Mouse (Mus musculus) stomach, embryonic 16.5 days (tissue): ENCODE data around the gene Snx4. TPM values are rescaled to one million over a fixed set of nuclear protein-coding genes. Genes with fewer than 3 reads are reported as not detected.

Experiments used
- ATAC-seq: fragments of 200-750 bp; cut with Nextera tagmentation; 2 replicates; pipeline ENCODE4 v1.8.0; 2017; ENCODE audit warnings: moderate number of reproducible peaks, moderate TSS enrichment; ENCODE audit not compliant: insufficient read depth, low FRiP score
- H3K27ac ChIP-seq: fragments of 300-500 bp; sonication (generic); 2 replicates; pipeline ENCODE4 v1.5.1; 2014; ENCODE audit warnings: low read length
- H3K27me3 ChIP-seq: fragments of 300-500 bp; sonication (generic); 2 replicates; pipeline ENCODE4 v1.6.1; 2014; ENCODE audit warnings: low read length, control low read depth, mixed read lengths; ENCODE audit not compliant: control insufficient read depth, insufficient read depth
- H3K36me3 ChIP-seq: fragments of 300-500 bp; sonication (generic); 2 replicates; pipeline ENCODE4 v1.6.1; 2014; ENCODE audit warnings: low read length; ENCODE audit not compliant: control insufficient read depth, insufficient read depth
- H3K4me1 ChIP-seq: fragments of 300-500 bp; sonication (generic); 2 replicates; pipeline ENCODE4 v1.6.1; 2014; ENCODE audit warnings: low read length, control low read depth, mixed read lengths; ENCODE audit not compliant: control insufficient read depth, insufficient read depth
- H3K4me2 ChIP-seq: fragments of 300-500 bp; sonication (generic); 2 replicates; pipeline ENCODE4 v1.6.1; 2014; ENCODE audit warnings: low read depth, low read length, mixed read lengths
- H3K4me3 ChIP-seq: fragments of 300-500 bp; sonication (generic); replicated peaks from 2 replicates; pipeline ENCODE4 v1.5.1; 2014; ENCODE audit warnings: mild to moderate bottlenecking, low read length
- H3K9ac ChIP-seq: fragments of 300-500 bp; sonication (generic); 2 replicates; pipeline ENCODE4 v1.6.1; 2014; ENCODE audit warnings: low read length
- H3K9me3 ChIP-seq: fragments of 300-500 bp; sonication (generic); replicated peaks from 2 replicates; pipeline ENCODE4 v1.6.1; 2016; ENCODE audit warnings: low read length, control low read depth; ENCODE audit not compliant: control insufficient read depth
- WGBS: fragments of 180-500 bp; shearing (Covaris S2); extraction: QIAGEN DNeasy Blood & Tissue Kit; methylation state at CpG from one replicate; pipeline ENCODE4 v1.1.7; 2014; 5-methylcytosine and 5-hydroxymethylcytosine counted together
- polyA plus RNA-seq: library from polyadenylated mRNA; unstranded; fragments of >200 nt; fragmentation: Nextera tagmentation; extraction: Ambion mirVana; gene quantifications from 2 replicates; pipeline ENCODE4 v1.2.1, GENCODE M21; 2015

Snx4 gene
- polyA plus RNA-seq, 1 experiment from 2014 or later, result 83.6 TPM

- no peaks in the 10 kb centered on the region for H3K9me3 ChIP-seq
- 88% methylated on average over 3 of the region's 3 CpGs for WGBS
- H3K4me2 ChIP-seq, result no peak overlapping the region
- H3K9ac ChIP-seq, result no peak overlapping the region
- ATAC-seq, result no peak
- H3K27me3 ChIP-seq, result no peaks in the 10 kb centered on the region
- no peak overlapping the region; the same call in 1 of the 2 replicates for H3K27ac ChIP-seq
- H3K4me3 ChIP-seq, result no peak overlapping the region
- H3K36me3 ChIP-seq, result 0 out of 2 replicates have a peak, but pooled peaks cover 1% of the 10 kb centered on the region
- H3K4me1 ChIP-seq, result peaks cover 11% of the 10 kb centered on the region; the same call in 1 of the 2 replicates
Measured at GRCm38 (mm10) chr16:33259824-33260223, 8.6 kb downstream of the Snx4 start.

- ATAC-seq, result no peak
- no peak overlapping the region for H3K4me2 ChIP-seq
- H3K27me3 ChIP-seq, result no peaks in the 10 kb centered on the region
- H3K9me3 ChIP-seq, result no peaks in the 10 kb centered on the region
- H3K4me3 ChIP-seq, result no peak overlapping the region
- peaks cover 11% of the 10 kb centered on the region; the same call in 1 of the 2 replicates for H3K4me1 ChIP-seq
- H3K9ac ChIP-seq, result no peak overlapping the region
- 0 out of 2 replicates have a peak, but pooled peaks cover 2% of the 10 kb centered on the region for H3K36me3 ChIP-seq
- WGBS, result 53% methylated on average over 8 of the region's 8 CpGs
- peak overlapping the region; percentile 25; the same call in 1 of the 2 replicates for H3K27ac ChIP-seq
Measured at GRCm38 (mm10) chr16:33260825-33261224, 9.6 kb downstream of the Snx4 start.

DNA sequence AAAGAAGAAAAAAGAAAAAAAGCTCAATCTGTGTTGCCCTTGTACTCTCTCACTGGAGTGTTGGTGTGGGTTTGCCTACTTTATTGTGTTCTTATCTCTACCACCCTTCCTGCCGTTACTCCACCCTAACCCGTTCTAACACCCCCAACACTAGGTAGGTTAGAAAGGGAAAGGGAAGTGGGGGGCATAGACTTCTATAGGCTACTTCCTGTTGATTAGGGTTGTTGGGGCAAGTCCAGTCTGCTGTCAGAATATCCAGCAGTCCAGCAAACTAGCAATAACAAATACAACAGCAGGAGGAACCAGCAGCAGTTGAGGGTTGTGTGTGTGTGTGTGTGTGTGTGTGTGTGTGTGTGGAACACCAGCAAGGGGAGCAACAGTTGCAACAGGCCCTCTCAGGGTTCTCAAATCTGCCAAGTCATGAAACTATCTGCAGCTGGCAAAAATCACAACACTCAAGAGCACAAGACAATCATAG lies 10.4 kb downstream of the Snx4 start:
- H3K4me2 ChIP-seq, result no peak overlapping the region
- 56% methylated on average over 2 of the region's 2 CpGs for WGBS
- H3K27me3 ChIP-seq, result no peaks in the 10 kb centered on the region
- H3K27ac ChIP-seq, result peak overlapping the region; percentile 25; the same call in 1 of the 2 replicates
- H3K9ac ChIP-seq, result no peak overlapping the region
- H3K9me3 ChIP-seq, result no peaks in the 10 kb centered on the region
- no peak overlapping the region for H3K4me3 ChIP-seq
- peaks cover 11% of the 10 kb centered on the region; the same call in 1 of the 2 replicates for H3K4me1 ChIP-seq
- ATAC-seq, result peak; percentile 40; the same call in 1 of the 2 replicates
- 0 out of 2 replicates have a peak, but pooled peaks cover 2% of the 10 kb centered on the region for H3K36me3 ChIP-seq

DNA sequence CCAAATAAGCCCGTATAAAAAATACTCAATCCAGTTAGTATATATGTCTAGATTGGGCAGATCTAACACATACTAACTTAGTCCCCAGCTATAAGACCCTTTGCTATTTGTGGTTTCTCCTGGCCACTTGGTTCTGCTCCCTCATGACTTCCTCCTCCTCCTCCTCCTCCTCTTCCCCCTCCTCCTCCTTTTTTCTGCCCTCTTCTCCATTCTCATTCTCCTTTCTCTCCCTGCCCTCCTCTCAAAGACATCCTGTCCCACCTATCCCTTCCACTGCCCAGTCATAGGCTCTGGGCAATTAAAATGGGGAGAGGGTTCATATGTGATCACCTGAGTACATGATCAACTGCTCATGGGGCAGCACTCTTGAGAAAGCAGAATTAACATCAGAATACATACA lies 10.9 kb downstream of the Snx4 start:
- Histone ChIP-seq H3K4me3 (no peak overlapping the region), H3K27ac (no peak overlapping the region), H3K4me1 (peaks cover 11% of the 10 kb centered on the region; the same call in 1 of the 2 replicates), H3K4me2 (no peak overlapping the region), H3K36me3 (0 out of 2 replicates have a peak, but pooled peaks cover 2% of the 10 kb centered on the region), H3K27me3 (no peaks in the 10 kb centered on the region), H3K9ac (no peak overlapping the region), H3K9me3 (no peaks in the 10 kb centered on the region)
- 48% methylated on average over 1 of the region's 1 CpGs for WGBS
- no peak for ATAC-seq

GRCm38 (mm10) chr16:33267616-33268253 lies 16.5 kb downstream of the Snx4 start:
- 89% methylated on average over 9 of the region's 9 CpGs for WGBS
- Histone ChIP-seq H3K27me3 (no peaks in the 10 kb centered on the region), H3K4me3 (no peak overlapping the region), H3K9me3 (no peaks in the 10 kb centered on the region), H3K4me2 (no peak overlapping the region), H3K4me1 (no peaks in the 10 kb centered on the region), H3K27ac (no peak overlapping the region), H3K36me3 (peaks cover 17% of the 10 kb centered on the region), H3K9ac (no peak overlapping the region)
- ATAC-seq, result no peak

- no peak for ATAC-seq
- H3K36me3 ChIP-seq, result peaks cover 15% of the 10 kb centered on the region
- 87% methylated on average over 4 of the region's 4 CpGs for WGBS
Measured at GRCm38 (mm10) chr16:33271824-33272223, 20.6 kb downstream of the Snx4 start.

DNA sequence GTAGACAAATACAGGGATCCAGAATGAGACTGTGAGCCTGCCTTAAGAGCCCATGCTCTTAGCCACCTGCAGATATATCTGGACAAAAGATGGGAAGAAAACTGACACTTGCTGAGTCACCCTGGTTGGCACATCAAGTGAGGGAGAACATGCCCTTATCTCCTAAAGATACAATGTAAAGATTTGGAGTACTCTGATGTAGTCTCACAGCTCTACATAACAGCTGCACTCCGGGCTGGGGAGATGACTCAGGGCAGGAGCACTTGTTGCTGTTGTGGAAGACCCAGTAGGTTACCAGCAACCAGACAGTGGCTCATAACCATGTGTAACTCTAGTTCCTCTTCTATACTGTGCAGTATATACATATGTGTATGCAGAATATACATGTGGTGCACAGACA lies 31.8 kb downstream of the Snx4 start:
- Histone ChIP-seq H3K4me1 (no peaks in the 10 kb centered on the region), H3K4me2 (no peak overlapping the region), H3K9ac (no peak overlapping the region), H3K36me3 (peaks cover 3% of the 10 kb centered on the region; the same call in 1 of the 2 replicates), H3K9me3 (no peaks in the 10 kb centered on the region), H3K27me3 (no peaks in the 10 kb centered on the region), H3K4me3 (no peak overlapping the region), H3K27ac (no peak overlapping the region)
- WGBS, result 81% methylated on average over 1 of the region's 1 CpGs
- no peak for ATAC-seq

More at GRCm38 (mm10) chr16:33271824-33272223, 20.6 kb downstream of the Snx4 start:
- Histone ChIP-seq H3K27me3 (no peaks in the 10 kb centered on the region), H3K9ac (no peak overlapping the region), H3K27ac (no peak overlapping the region), H3K9me3 (no peaks in the 10 kb centered on the region), H3K4me1 (no peaks in the 10 kb centered on the region), H3K4me3 (no peak overlapping the region), H3K4me2 (no peak overlapping the region)

- no peak overlapping the region for H3K4me2 ChIP-seq
- no peaks in the 10 kb centered on the region for H3K4me1 ChIP-seq
- H3K4me3 ChIP-seq, result no peak overlapping the region
- H3K36me3 ChIP-seq, result peaks cover 40% of the 10 kb centered on the region
- H3K9me3 ChIP-seq, result peaks cover 3% of the 10 kb centered on the region; the same call in 1 of the 2 replicates
- H3K9ac ChIP-seq, result no peak overlapping the region
- WGBS, result 68% methylated on average over 9 of the region's 9 CpGs
- H3K27ac ChIP-seq, result no peak overlapping the region
- H3K27me3 ChIP-seq, result no peaks in the 10 kb centered on the region
- no peak for ATAC-seq
Measured at GRCm38 (mm10) chr16:33288536-33288935, 37.3 kb downstream of the Snx4 start.

- Histone ChIP-seq H3K9me3 (peaks cover 3% of the 10 kb centered on the region; the same call in 1 of the 2 replicates), H3K4me2 (no peak overlapping the region), H3K27me3 (no peaks in the 10 kb centered on the region), H3K9ac (no peak overlapping the region), H3K36me3 (peaks cover 42% of the 10 kb centered on the region), H3K4me3 (no peak overlapping the region), H3K27ac (no peak overlapping the region), H3K4me1 (no peaks in the 10 kb centered on the region)
- no peak for ATAC-seq
- WGBS, result 84% methylated on average over 7 of the region's 7 CpGs
Measured at GRCm38 (mm10) chr16:33289981-33290380, 38.7 kb downstream of the Snx4 start.
